Mouse (Mus musculus) embryonic fibroblast, embryonic 13.5 days (primary cell): ENCODE measurements around the gene Fam196b.

Source experiments
- CTCF ChIP-seq: IDR thresholded peaks from 2 replicates; pipeline ENCODE4 v1.5.1; 2011; ENCODE audit warnings: mild to moderate bottlenecking, control low read depth, low read length, moderate library complexity, borderline replicate concordance; ENCODE audit not compliant: insufficient read depth
- POLR2A ChIP-seq: IDR thresholded peaks from 2 replicates; pipeline ENCODE4 v1.6.1; 2011; ENCODE audit warnings: low read depth, mild to moderate bottlenecking, control low read depth, low read length, moderate library complexity

- TF ChIP-seq CTCF: no peak
- TF ChIP-seq POLR2A: no peak
Observed at GRCm38 (mm10) chr11:34427212-34427611, 112.6 kb downstream of the Fam196b start.
